8 mouse cellular contexts compared by ENCODE assay signal in the genomic region with DNA sequence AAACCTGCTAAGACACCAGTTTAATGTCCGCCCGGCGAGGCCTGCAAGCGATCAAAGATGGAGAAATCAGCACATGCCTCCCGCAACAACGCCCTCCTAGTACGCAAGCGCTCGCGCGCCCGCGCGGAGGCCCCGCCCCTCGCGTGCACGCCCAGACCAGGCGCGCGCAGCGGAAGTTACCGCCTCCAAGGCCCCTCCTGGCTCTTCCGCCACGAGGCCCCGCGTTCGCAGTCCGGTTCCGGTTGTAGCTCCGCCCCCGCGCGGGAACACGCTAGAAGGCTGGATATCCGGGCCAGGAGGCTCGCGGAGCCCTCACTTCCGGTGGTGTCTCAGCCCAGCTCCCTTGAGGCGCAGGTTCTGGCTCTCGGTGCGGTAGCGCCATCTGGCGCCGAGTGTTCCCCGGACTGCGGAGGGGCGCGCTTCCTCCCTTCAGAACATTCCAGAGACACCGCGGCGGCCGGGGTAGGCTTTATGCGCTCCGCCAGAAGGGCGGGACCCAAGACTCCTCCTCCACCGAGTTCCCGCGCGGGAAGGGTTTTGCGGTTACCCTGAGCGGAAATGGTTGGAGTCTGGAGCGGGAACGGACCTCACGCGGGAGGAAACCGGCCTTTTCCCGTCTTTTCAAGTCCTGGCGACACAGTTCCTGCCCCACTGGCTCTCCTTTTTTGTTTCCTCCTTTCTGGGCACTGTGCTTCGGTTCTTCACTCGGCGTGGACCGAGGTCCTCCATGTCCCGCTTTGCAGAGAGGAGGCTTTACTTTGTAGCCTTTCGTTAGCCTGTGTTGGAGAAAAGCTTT. TPM values are rescaled to one million over a fixed set of nuclear protein-coding genes. Genes with fewer than 3 reads are reported as not detected.
DNase-seq lines count a peak whose midpoint lies in the region; ATAC-seq lines count a peak whose summit lies in the region.

No protein-coding gene starts in this region.

- peak overlapping the region; percentile 81 for H3K9ac ChIP-seq in hindbrain, embryonic 16.5 days (ENCODE audit: low read depth, low read length)

- no peaks in the 10 kb centered on the region for H3K27me3 ChIP-seq in hindbrain, embryonic 16.5 days (replicated peaks; ENCODE audit: control insufficient read depth, insufficient read depth, low read length)

- peak; percentile 100 for DNase-seq in T-cell, adult 2 months (ENCODE audit: low spot score)
- peak; percentile 99 to 100 for DNase-seq in cerebellum, postnatal 36 days
- DNase-seq in frontal cortex, postnatal 36 days (ENCODE audit: low spot score in 2 of 2): peak; percentile 100
- DNase-seq in left cerebral cortex, adult 18-20 months (ENCODE audit: low spot score in 2 of 2): peak; percentile 100
- peak; percentile 100 for DNase-seq in right cerebral cortex, adult 18-20 months
- DNase-seq in urinary bladder, postnatal 10 days (ENCODE audit: low spot score): peak; percentile 96

- H3K36me3 ChIP-seq in hindbrain, embryonic 16.5 days (ENCODE audit: control insufficient read depth, insufficient read depth, low read length): no peaks in the 10 kb centered on the region
- no peaks in the 10 kb centered on the region for H3K36me3 ChIP-seq in macrophage (ENCODE audit: inconsistent target)

- H3K27ac ChIP-seq in hindbrain, embryonic 16.5 days (ENCODE audit: low read depth, low read length): peak overlapping the region; percentile 96
- H3K27ac ChIP-seq in macrophage: peak overlapping the region; percentile 89

- under 1% methylated on average over 73 of the region's 75 CpGs for WGBS in hindbrain, embryonic 16.5 days
- WGBS in macrophage (ENCODE audit: missing documents): under 1% methylated on average over 66 of the region's 75 CpGs

- ATAC-seq in hindbrain, embryonic 16.5 days: peak; percentile 99

- no peaks in the 10 kb centered on the region for H3K9me3 ChIP-seq in hindbrain, embryonic 16.5 days (ENCODE audit: control insufficient read depth, low read length)

- peak overlapping the region; percentile 54 for H3K4me3 ChIP-seq in hindbrain, embryonic 16.5 days (ENCODE audit: low read length)
- peak overlapping the region; percentile 65 for H3K4me3 ChIP-seq in macrophage (ENCODE audit: inconsistent target)

- H3K79me2 ChIP-seq in macrophage (ENCODE audit: inconsistent target): no peaks in the 10 kb centered on the region

- H3K4me1 ChIP-seq in hindbrain, embryonic 16.5 days (ENCODE audit: control insufficient read depth, insufficient read depth, low read depth, low read length): peaks cover 9% of the 10 kb centered on the region

- H3K4me2 ChIP-seq in hindbrain, embryonic 16.5 days (ENCODE audit: low read length): peak overlapping the region; percentile 75

RNA-seq across cellular contexts. Expression of a gene that starts 59.4 kb away (rescaled TPM):
- not detected in 2 replicates for polyA plus RNA-seq in hindbrain, embryonic 16.5 days (2015; fragmentation: Nextera tagmentation; extraction: Ambion mirVana)
- total RNA-seq in left cerebral cortex, adult 18-20 months (2021): 1 to 10 TPM in 1 of 2 experiments, not detected in 1; 1.1 TPM
- total RNA-seq in macrophage (2018; cell fraction: chromatin; rRNA removed): not detected
- total RNA-seq in macrophage (2018; cell fraction: cytosol; rRNA removed): not detected
- total RNA-seq in macrophage (2018; cell fraction: nucleus; rRNA removed): not detected
- polyA plus RNA-seq in macrophage (2018): not detected in 3 replicates

Comparison
In these comparisons a context has a peak if more than half of its experiments do, and no peak if none do; other contexts are left out.
1. Peak in every context shown above with its lines: DNase-seq, ATAC-seq, H3K4me3 ChIP-seq and H3K27ac ChIP-seq.